Mouse (Mus musculus): ENCODE data around the gene 2810006K23Rik. TPM values are rescaled to one million over a fixed set of nuclear protein-coding genes. Genes with fewer than 3 reads are reported as not detected.

The 2810006K23Rik gene
- polyA plus RNA-seq, 1 experiment from 2014 or later: 20.3 TPM

Other genes with a start within 250 kb of the 2810006K23Rik start
- gene Abcb9, start 232.3 kb upstream of the 2810006K23Rik start, polyA plus RNA-seq (2015; fragmentation: Nextera tagmentation; extraction: Ambion mirVana): 3.8 and 7.2 TPM in 2 replicates
- gene Ogfod2, start 215.8 kb upstream of the 2810006K23Rik start, polyA plus RNA-seq (2015; fragmentation: Nextera tagmentation; extraction: Ambion mirVana): 21.3 and 24.2 TPM in 2 replicates
- gene Arl6ip4, start 212.0 kb upstream of the 2810006K23Rik start, polyA plus RNA-seq (2015; fragmentation: Nextera tagmentation; extraction: Ambion mirVana): 72.6 and 78.1 TPM in 2 replicates
- gene Pitpnm2, start 78.3 kb upstream of the 2810006K23Rik start, polyA plus RNA-seq (2015; fragmentation: Nextera tagmentation; extraction: Ambion mirVana): 6.9 and 7.3 TPM in 2 replicates
- 8.7 and 10.5 TPM in 2 replicates for gene Mphosph9, start 117 bp upstream of the 2810006K23Rik start, polyA plus RNA-seq (2015; fragmentation: Nextera tagmentation; extraction: Ambion mirVana)
- gene Cdk2ap1, start 35.0 kb downstream of the 2810006K23Rik start, polyA plus RNA-seq (2015; fragmentation: Nextera tagmentation; extraction: Ambion mirVana): 14.6 and 19.6 TPM in 2 replicates
- 57.9 and 61.1 TPM in 2 replicates for gene Sbno1, start 97.9 kb downstream of the 2810006K23Rik start, polyA plus RNA-seq (2015; fragmentation: Nextera tagmentation; extraction: Ambion mirVana)
- gene Kmt5a, start 111.8 kb downstream of the 2810006K23Rik start, polyA plus RNA-seq (2015; fragmentation: Nextera tagmentation; extraction: Ambion mirVana): 30.4 and 31.2 TPM in 2 replicates
- 19.2 and 21.3 TPM in 2 replicates for gene Rilpl2, start 150.3 kb downstream of the 2810006K23Rik start, polyA plus RNA-seq (2015; fragmentation: Nextera tagmentation; extraction: Ambion mirVana)
- 23.2 and 24.1 TPM in 2 replicates for gene Snrnp35, start 155.0 kb downstream of the 2810006K23Rik start, polyA plus RNA-seq (2015; fragmentation: Nextera tagmentation; extraction: Ambion mirVana)
- gene Rilpl1, start 203.3 kb downstream of the 2810006K23Rik start, polyA plus RNA-seq (2015; fragmentation: Nextera tagmentation; extraction: Ambion mirVana): 27.7 and 28.2 TPM in 2 replicates
- gene Tmed2, start 212.6 kb downstream of the 2810006K23Rik start, polyA plus RNA-seq (2015; fragmentation: Nextera tagmentation; extraction: Ambion mirVana): 435 and 443 TPM in 2 replicates
- 8.4 and 8.7 TPM in 2 replicates for gene Ddx55, start 224.8 kb downstream of the 2810006K23Rik start, polyA plus RNA-seq (2015; fragmentation: Nextera tagmentation; extraction: Ambion mirVana)

Data from heart, embryonic 16.5 days (tissue).